21 mouse cellular contexts compared by ENCODE assay signal in the genomic region with DNA sequence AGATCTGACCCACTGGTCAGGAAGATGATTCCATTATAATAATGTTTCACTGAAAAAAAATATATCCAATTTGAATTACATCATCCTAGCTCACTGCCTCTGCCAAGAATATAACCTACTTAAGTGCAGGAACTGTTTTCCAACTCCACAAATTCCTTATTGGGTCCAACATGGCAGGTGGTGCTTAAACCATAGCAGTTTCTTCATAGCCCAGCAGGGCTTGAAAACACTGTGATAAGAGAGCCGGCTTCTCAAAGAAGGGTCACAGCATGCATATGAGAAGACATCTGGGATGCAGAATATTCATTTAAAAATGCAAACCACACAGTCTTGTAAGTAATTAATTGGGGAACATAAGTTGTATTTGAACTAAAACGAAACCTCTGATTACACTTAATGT.
DNase-seq lines count a peak whose midpoint lies in the region; ATAC-seq and TF ChIP-seq lines count a peak whose summit lies in the region.
"Had no signal": no experiment of that assay in that cellular context is flagged by ENCODE, and none has a peak within 500 bp of the region (broad histone marks: within the 10 kb centered on the region; RNA-seq: fewer than 3 reads in every experiment).

No protein-coding gene starts in this region.

- no peaks in the 10 kb centered on the region for H3K27me3 ChIP-seq in forebrain, postnatal 0 days (ENCODE audit: insufficient read depth, low read length)
- 0 out of 2 replicates have a peak, but pooled peaks cover 8% of the 10 kb centered on the region for H3K27me3 ChIP-seq in forebrain, embryonic 12.5 days
- H3K27me3 ChIP-seq in hindbrain, postnatal 0 days (ENCODE audit: insufficient read depth, low read length) = no peaks in the 10 kb centered on the region
- no peaks in the 10 kb centered on the region for H3K27me3 ChIP-seq in hindbrain, embryonic 13.5 days
- H3K27me3 ChIP-seq: heart, embryonic 12.5 days; heart, embryonic 15.5 days had no signal

- no peaks in the 10 kb centered on the region for H3K9me3 ChIP-seq in forebrain, postnatal 0 days (ENCODE audit: low read length)
- no peaks in the 10 kb centered on the region for H3K9me3 ChIP-seq in forebrain, embryonic 12.5 days
- H3K9me3 ChIP-seq in hindbrain, postnatal 0 days (ENCODE audit: low read length) = no peaks in the 10 kb centered on the region
- no peaks in the 10 kb centered on the region for H3K9me3 ChIP-seq in hindbrain, embryonic 13.5 days
- H3K9me3 ChIP-seq: forebrain, embryonic 10.5 days; heart, embryonic 12.5 days; heart, embryonic 15.5 days; hindbrain, embryonic 10.5 days had no signal

- no peak overlapping the region for H3K4me2 ChIP-seq in forebrain, postnatal 0 days (ENCODE audit: low read depth)
- no peak overlapping the region for H3K4me2 ChIP-seq in forebrain, embryonic 12.5 days
- H3K4me2 ChIP-seq in hindbrain, postnatal 0 days (ENCODE audit: low read depth, low read length) = no peak overlapping the region
- H3K4me2 ChIP-seq in hindbrain, embryonic 13.5 days = no peak overlapping the region
- H3K4me2 ChIP-seq: heart, embryonic 12.5 days; heart, embryonic 15.5 days; hindbrain, embryonic 14.5 days had no signal

- no peak for TF ChIP-seq CTCF in forebrain, postnatal 0 days (IDR thresholded peaks at IDR 0.05; ENCODE audit: low read depth)
- no peak for TF ChIP-seq CTCF in hindbrain, postnatal 0 days (IDR thresholded peaks at IDR 0.05; ENCODE audit: low read depth)

- no peak overlapping the region for H3K4me3 ChIP-seq in forebrain, postnatal 0 days (ENCODE audit: low read depth, low read length)
- H3K4me3 ChIP-seq in forebrain, embryonic 12.5 days (replicated peaks) = no peak overlapping the region
- no peak overlapping the region for H3K4me3 ChIP-seq in hindbrain, postnatal 0 days (ENCODE audit: low read length)
- H3K4me3 ChIP-seq in hindbrain, embryonic 13.5 days = no peak overlapping the region
- H3K4me3 ChIP-seq: forebrain, embryonic 10.5 days; heart, embryonic 12.5 days; heart, embryonic 15.5 days; hindbrain, embryonic 10.5 days had no signal

- WGBS in forebrain, postnatal 0 days = 41% methylated on average over 2 of the region's 2 CpGs
- WGBS in forebrain, embryonic 12.5 days = 75% methylated on average over 2 of the region's 2 CpGs
- 58% methylated on average over 2 of the region's 2 CpGs for WGBS in hindbrain, postnatal 0 days
- WGBS in hindbrain, embryonic 13.5 days = 73% methylated on average over 2 of the region's 2 CpGs

- no peak overlapping the region for H3K9ac ChIP-seq in forebrain, postnatal 0 days
- no peak overlapping the region for H3K9ac ChIP-seq in forebrain, embryonic 12.5 days
- no peak overlapping the region for H3K9ac ChIP-seq in hindbrain, postnatal 0 days (replicated peaks; ENCODE audit: low read length)
- no peak overlapping the region for H3K9ac ChIP-seq in hindbrain, embryonic 13.5 days
- H3K9ac ChIP-seq: heart, embryonic 12.5 days; heart, embryonic 15.5 days; hindbrain, embryonic 14.5 days had no signal

- no peaks in the 10 kb centered on the region for H3K36me3 ChIP-seq in forebrain, postnatal 0 days (ENCODE audit: insufficient read depth)
- H3K36me3 ChIP-seq in forebrain, embryonic 12.5 days (replicated peaks) = no peaks in the 10 kb centered on the region
- H3K36me3 ChIP-seq in hindbrain, postnatal 0 days (ENCODE audit: insufficient read depth, low read length) = no peaks in the 10 kb centered on the region
- no peaks in the 10 kb centered on the region for H3K36me3 ChIP-seq in hindbrain, embryonic 13.5 days
- H3K36me3 ChIP-seq: forebrain, embryonic 10.5 days; heart, embryonic 12.5 days; heart, embryonic 15.5 days; hindbrain, embryonic 10.5 days had no signal

- H3K4me1 ChIP-seq in forebrain, postnatal 0 days (ENCODE audit: insufficient read depth) = no peaks in the 10 kb centered on the region
- 0 out of 2 replicates have a peak, but pooled peaks cover 6% of the 10 kb centered on the region for H3K4me1 ChIP-seq in forebrain, embryonic 12.5 days
- no peaks in the 10 kb centered on the region for H3K4me1 ChIP-seq in hindbrain, postnatal 0 days (ENCODE audit: insufficient read depth, low read length)
- H3K4me1 ChIP-seq in hindbrain, embryonic 13.5 days (replicated peaks) = no peaks in the 10 kb centered on the region
- H3K4me1 ChIP-seq: hindbrain, embryonic 10.5 days had no signal

- no peak overlapping the region for H3K27ac ChIP-seq in forebrain, postnatal 0 days (ENCODE audit: low read depth, low read length)
- H3K27ac ChIP-seq in forebrain, embryonic 12.5 days = no peak overlapping the region
- no peak overlapping the region for H3K27ac ChIP-seq in hindbrain, postnatal 0 days
- H3K27ac ChIP-seq in hindbrain, embryonic 13.5 days = no peak overlapping the region
- H3K27ac ChIP-seq: forebrain, embryonic 10.5 days; heart, embryonic 15.5 days; hindbrain, embryonic 10.5 days; hindbrain, embryonic 14.5 days had no signal

- peak; percentile 50; the same call in 1 of the 2 replicates for ATAC-seq in forebrain, postnatal 0 days
- ATAC-seq in forebrain, embryonic 12.5 days (ENCODE audit: low FRiP score) = no peak
- ATAC-seq in hindbrain, postnatal 0 days = no peak
- no peak for ATAC-seq in hindbrain, embryonic 13.5 days (ENCODE audit: low FRiP score)
- ATAC-seq: intestine, postnatal 0 days had no signal

- peak; percentile 26 to 37 for DNase-seq in cerebellum, postnatal 10 days
- no peak for DNase-seq in cerebellum, adult 8-10 months
- no peak for DNase-seq in forebrain, postnatal 0 days
- DNase-seq in hindbrain, postnatal 0 days (ENCODE audit: low spot score) = peak; percentile 11
- peak; percentile 42 for DNase-seq in brain, adult 2 months (ENCODE audit: low read depth, low spot score)
- no peak for DNase-seq in adrenal gland, adult 18-20 months (ENCODE audit: low spot score in 2 of 2)
- DNase-seq: adrenal gland, adult 8-10 months; adrenal gland, postnatal 25 days; cerebellum, adult 11 months; gastrocnemius, postnatal 36 days; heart, postnatal 10 days; heart, postnatal 36 days; kidney, adult 2 months had no signal

Comparison
In these comparisons a context has a peak if more than half of its experiments do, and no peak if none do; other contexts are left out.
1. DNase-seq: peak in cerebellum, postnatal 10 days (2 of 2), hindbrain, postnatal 0 days (single experiment) and brain, adult 2 months (single experiment); none in cerebellum, adult 8-10 months (single experiment), forebrain, postnatal 0 days (single experiment) and adrenal gland, adult 18-20 months (0 of 2).